Mouse (Mus musculus) CD8-positive naive resting alpha-beta T cell, adult 57 days (primary cell): ENCODE measurements around the gene Hrh2. TPM values are rescaled to one million over a fixed set of nuclear protein-coding genes. Genes with fewer than 3 reads are reported as not detected.

Experiments used
- total RNA-seq: library from RNA; stranded (reverse); gene quantifications from one replicate; pipeline ENCODE4 v1.2.4, GENCODE M21; 2023

The Hrh2 gene
- total RNA-seq: 10.1 TPM

GRCm38 (mm10) chr13:54192021-54192481 lies at the start of gene Hrh2:
Gene Hrh2, plus strand, starts transcription at chr13:54192129.

Other genes with a start within 250 kb of the Hrh2 start
- gene Drd1, start 136.4 kb upstream of the Hrh2 start, total RNA-seq: not detected
- gene Sfxn1, start 120.3 kb upstream of the Hrh2 start, total RNA-seq: 24.5 TPM
- gene Cplx2, start 179.2 kb downstream of the Hrh2 start, total RNA-seq: 0.67 TPM